Mouse (Mus musculus) hindbrain, embryonic 16.5 days (tissue): Measurements from ENCODE around the gene 1700123O20Rik. TPM values are rescaled to one million over a fixed set of nuclear protein-coding genes. Genes with fewer than 3 reads are reported as not detected.

ENCODE experiments used
- ATAC-seq: fragments of 200-750 bp; cut with Nextera tagmentation; 2 replicates; pipeline ENCODE4 v1.8.0; 2017; ENCODE audit warnings: moderate TSS enrichment, moderate library complexity
- H3K27ac ChIP-seq: fragments of 300-500 bp; sonication (generic); 2 replicates; pipeline ENCODE4 v1.5.1; 2014; ENCODE audit warnings: low read depth, mild to moderate bottlenecking, control low read depth, low read length, moderate library complexity
- H3K27me3 ChIP-seq: fragments of 300-500 bp; sonication (generic); replicated peaks from 2 replicates; pipeline ENCODE4 v1.6.1; 2014; ENCODE audit warnings: low read length; ENCODE audit not compliant: control insufficient read depth, insufficient read depth
- H3K36me3 ChIP-seq: fragments of 300-500 bp; sonication (generic); 2 replicates; pipeline ENCODE4 v1.6.1; 2014; ENCODE audit warnings: mild to moderate bottlenecking, low read length, moderate library complexity, mixed read lengths; ENCODE audit not compliant: control insufficient read depth, insufficient read depth
- H3K4me1 ChIP-seq: fragments of 300-500 bp; sonication (generic); 2 replicates; pipeline ENCODE4 v1.6.1; 2014; ENCODE audit warnings: low read depth, low read length; ENCODE audit not compliant: control insufficient read depth, insufficient read depth
- H3K4me2 ChIP-seq: fragments of 300-500 bp; sonication (generic); 2 replicates; pipeline ENCODE4 v1.6.1; 2014; ENCODE audit warnings: mild to moderate bottlenecking, low read length, control low read depth, moderate library complexity
- H3K4me3 ChIP-seq: fragments of 300-500 bp; sonication (generic); 2 replicates; pipeline ENCODE4 v1.5.1; 2014; ENCODE audit warnings: mild to moderate bottlenecking, low read length, control low read depth, moderate library complexity
- H3K9ac ChIP-seq: fragments of 300-500 bp; sonication (generic); 2 replicates; pipeline ENCODE4 v1.6.1; 2014; ENCODE audit warnings: low read depth, mild to moderate bottlenecking, control low read depth, low read length, moderate library complexity
- H3K9me3 ChIP-seq: fragments of 300-500 bp; sonication (generic); 2 replicates; pipeline ENCODE4 v1.6.1; 2014; ENCODE audit warnings: mild to moderate bottlenecking, low read length, moderate library complexity; ENCODE audit not compliant: control insufficient read depth
- WGBS: fragments of 180-500 bp; shearing (Covaris S2); extraction: QIAGEN DNeasy Blood & Tissue Kit; methylation state at CpG from one replicate; pipeline ENCODE4 v1.1.7; 2014; 5-methylcytosine and 5-hydroxymethylcytosine counted together
- polyA plus RNA-seq: library from polyadenylated mRNA; unstranded; fragments of >200 nt; fragmentation: Nextera tagmentation; extraction: Ambion mirVana; gene quantifications from 2 replicates; pipeline ENCODE4 v1.2.1, GENCODE M21; 2015

Gene 1700123O20Rik
- polyA plus RNA-seq, 1 experiment from 2014 or later: 69.1 TPM

GRCm38 (mm10) chr14:54695042-54695441 is 9.0 kb downstream of the 1700123O20Rik start:
- no peak for ATAC-seq
- Histone ChIP-seq H3K27ac (no peak overlapping the region), H3K36me3 (peaks cover 9% of the 10 kb centered on the region), H3K9ac (no peak overlapping the region), H3K27me3 (no peaks in the 10 kb centered on the region), H3K4me2 (no peak overlapping the region), H3K9me3 (no peaks in the 10 kb centered on the region), H3K4me3 (no peak overlapping the region), H3K4me1 (no peaks in the 10 kb centered on the region)
- 80% methylated on average over 6 of the region's 6 CpGs for WGBS

DNA sequence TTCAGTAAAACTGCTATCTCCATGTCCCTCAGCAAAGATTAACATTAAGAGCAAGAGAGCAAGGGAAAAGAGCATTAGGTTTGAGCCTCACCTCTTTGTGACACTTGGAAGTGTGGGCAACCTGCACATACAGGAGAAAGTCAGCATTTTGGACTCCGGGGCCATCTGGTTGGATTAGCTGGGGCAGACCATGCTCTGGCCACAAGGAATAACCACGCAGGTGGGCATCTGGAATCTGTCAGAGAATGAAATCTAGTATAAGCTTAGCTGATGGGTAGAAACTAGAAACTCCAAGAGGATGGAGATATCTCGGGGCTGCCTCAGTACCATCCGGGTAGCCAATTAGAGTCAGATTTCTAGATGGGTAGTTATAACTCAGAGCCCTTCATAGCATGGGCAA is 10.7 kb downstream of the 1700123O20Rik start:
- Histone ChIP-seq H3K4me2 (no peak overlapping the region), H3K9ac (no peak overlapping the region), H3K4me1 (no peaks in the 10 kb centered on the region), H3K27ac (no peak overlapping the region), H3K27me3 (no peaks in the 10 kb centered on the region; the same call in 1 of the 2 replicates), H3K9me3 (no peaks in the 10 kb centered on the region), H3K4me3 (no peak overlapping the region), H3K36me3 (peaks cover 9% of the 10 kb centered on the region)
- WGBS: 94% methylated on average over 4 of the region's 4 CpGs
- ATAC-seq: no peak

- no peak within 1 kb of the TSS for H3K27ac ChIP-seq
- no peak within 1 kb of the TSS for H3K9ac ChIP-seq
- ATAC-seq: no peak
- 78% methylated on average over 4 of the region's 4 CpGs for WGBS
- H3K4me2 ChIP-seq: no peak within 1 kb of the TSS
- H3K9me3 ChIP-seq: no peaks in the 10 kb centered on the region
- H3K4me1 ChIP-seq: no peaks in the 10 kb centered on the region
- peaks cover 2% of the 10 kb centered on the region; the same call in 1 of the 2 replicates for H3K36me3 ChIP-seq
- H3K4me3 ChIP-seq: no peak within 1 kb of the TSS
- H3K27me3 ChIP-seq: no peaks in the 10 kb centered on the region; the same call in 1 of the 2 replicates
These were observed 12.7 kb downstream of the 1700123O20Rik start, which contains the start of gene Gm29776 for GRCm38 (mm10) chr14:54698733-54699132. Gene Gm29776 (minus strand): TSS chr14:54698833.

DNA sequence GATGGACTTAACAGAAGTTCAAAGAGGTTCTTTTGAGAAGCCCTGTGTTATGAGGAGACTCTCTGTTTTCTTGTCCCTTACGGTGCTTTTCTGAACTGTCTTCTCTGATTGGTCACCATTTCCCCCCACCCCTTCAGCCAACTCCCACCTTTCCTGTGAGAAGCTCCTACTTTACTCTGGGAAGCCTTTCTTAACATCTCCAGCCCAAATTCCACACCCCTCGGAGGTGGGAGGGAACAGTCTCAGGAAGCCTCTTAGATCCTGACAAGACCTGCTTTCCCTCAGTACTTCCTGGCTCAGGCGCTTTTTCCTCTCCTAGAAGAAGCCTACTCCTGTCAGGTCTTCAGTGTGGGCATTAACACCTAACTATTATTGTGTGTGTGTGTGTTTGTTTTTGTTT is 13.6 kb downstream of the 1700123O20Rik start:
- Histone ChIP-seq H3K4me3 (no peak overlapping the region), H3K27ac (no peak overlapping the region), H3K4me1 (no peaks in the 10 kb centered on the region), H3K36me3 (no peaks in the 10 kb centered on the region), H3K4me2 (no peak overlapping the region), H3K9me3 (no peaks in the 10 kb centered on the region), H3K9ac (no peak overlapping the region), H3K27me3 (no peaks in the 10 kb centered on the region; the same call in 1 of the 2 replicates)
- no peak for ATAC-seq
- 56% methylated on average over 3 of the region's 3 CpGs for WGBS

GRCm38 (mm10) chr14:54701298-54701697 is 15.3 kb downstream of the 1700123O20Rik start:
- Histone ChIP-seq H3K4me1 (no peaks in the 10 kb centered on the region), H3K9me3 (no peaks in the 10 kb centered on the region), H3K4me2 (no peak overlapping the region), H3K27me3 (no peaks in the 10 kb centered on the region; the same call in 1 of the 2 replicates), H3K9ac (no peak overlapping the region), H3K27ac (no peak overlapping the region), H3K36me3 (no peaks in the 10 kb centered on the region), H3K4me3 (no peak overlapping the region)
- no peak for ATAC-seq
- 6% methylated on average over 6 of the region's 6 CpGs for WGBS

DNA sequence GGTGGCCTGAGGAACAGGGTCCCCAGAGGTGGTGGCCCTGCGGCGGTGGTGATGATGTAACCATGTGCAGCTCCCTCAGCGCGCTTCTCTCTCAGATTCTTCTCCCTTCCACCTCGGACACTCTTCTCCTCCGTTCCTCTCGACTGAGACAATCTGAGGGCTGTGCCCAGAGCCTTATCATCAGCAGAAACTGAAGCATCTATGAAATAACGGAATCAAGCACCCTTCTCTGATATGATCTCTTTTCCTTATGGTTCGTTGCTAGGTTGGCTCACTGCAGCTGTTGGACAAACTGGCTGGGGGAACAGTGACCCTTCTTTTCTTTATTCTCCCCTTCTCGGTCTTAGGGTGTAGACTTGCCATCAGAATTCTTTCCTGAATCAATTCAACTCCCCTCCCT is 17.2 kb downstream of the 1700123O20Rik start:
- no peak for ATAC-seq
- WGBS: 76% methylated on average over 10 of the region's 10 CpGs
- no peak overlapping the region for H3K4me2 ChIP-seq
- H3K27ac ChIP-seq: no peak overlapping the region
- no peaks in the 10 kb centered on the region for H3K36me3 ChIP-seq
- H3K4me3 ChIP-seq: no peak overlapping the region
- no peak overlapping the region for H3K9ac ChIP-seq
- H3K4me1 ChIP-seq: no peaks in the 10 kb centered on the region
- no peaks in the 10 kb centered on the region for H3K9me3 ChIP-seq
- no peaks in the 10 kb centered on the region; the same call in 1 of the 2 replicates for H3K27me3 ChIP-seq

DNA sequence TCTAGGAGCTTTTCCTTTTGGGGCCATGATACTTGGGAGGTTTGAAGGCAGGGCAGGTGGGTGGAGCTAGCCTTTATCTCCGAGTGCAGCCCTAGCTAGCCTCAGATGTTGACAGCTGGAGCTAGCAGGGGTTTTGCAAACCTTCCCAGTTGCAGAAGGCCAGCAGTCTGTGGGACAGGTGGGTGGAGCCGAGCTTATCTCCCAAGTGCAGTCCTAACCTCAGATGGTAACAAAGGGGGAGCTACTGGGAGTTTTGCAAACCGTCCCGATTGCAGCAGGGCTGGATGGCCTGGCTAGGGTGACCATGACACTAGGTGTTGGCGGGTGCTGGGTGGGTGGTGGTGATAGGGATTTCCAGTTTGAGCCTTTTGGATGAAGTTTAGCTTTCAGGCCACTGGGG is 19.8 kb downstream of the 1700123O20Rik start:
- ATAC-seq: no peak
- Histone ChIP-seq H3K4me3 (no peak overlapping the region), H3K27me3 (no peaks in the 10 kb centered on the region; the same call in 1 of the 2 replicates), H3K4me2 (no peak overlapping the region), H3K9me3 (no peaks in the 10 kb centered on the region), H3K36me3 (no peaks in the 10 kb centered on the region), H3K4me1 (no peaks in the 10 kb centered on the region), H3K9ac (no peak overlapping the region), H3K27ac (no peak overlapping the region)
- 61% methylated on average over 5 of the region's 5 CpGs for WGBS

DNA sequence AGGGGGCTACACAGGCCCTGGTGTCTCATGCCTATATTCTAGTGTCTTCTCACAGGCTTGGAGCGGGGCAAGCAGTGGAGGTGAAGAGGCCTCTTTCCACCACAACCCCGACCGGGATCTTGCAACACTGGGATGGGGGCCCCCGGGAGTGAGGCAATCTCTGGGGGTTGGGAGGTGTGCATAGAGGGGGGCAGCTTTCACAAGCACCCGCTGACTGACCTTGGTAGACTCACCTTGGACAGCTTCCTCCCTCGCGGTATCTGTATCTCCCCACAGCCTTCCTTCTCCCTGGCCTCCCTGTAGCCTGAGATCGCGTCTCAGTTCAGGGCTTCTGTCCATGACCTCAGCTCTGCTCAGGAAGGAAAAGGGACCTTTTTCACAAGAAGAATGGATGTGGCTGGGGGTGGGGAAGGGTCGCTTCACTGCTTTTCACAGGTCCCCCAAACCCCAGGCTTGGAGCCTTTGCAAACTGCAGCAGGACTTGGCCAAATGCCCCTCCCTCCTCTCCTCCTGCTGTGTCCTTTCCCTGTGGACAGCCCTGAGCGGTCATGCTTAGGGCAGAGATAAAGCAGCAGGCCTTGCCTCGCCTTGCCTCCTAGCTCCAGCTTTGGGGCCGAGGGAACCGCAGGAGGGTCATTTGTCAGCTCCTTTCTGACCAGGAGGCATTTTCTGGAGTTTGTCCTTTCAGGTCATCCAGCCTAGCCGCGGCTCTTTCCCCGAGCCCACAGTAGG is 20.7 kb downstream of the 1700123O20Rik start:
- H3K9ac ChIP-seq: no peak overlapping the region
- no peak for ATAC-seq
- no peak overlapping the region for H3K4me3 ChIP-seq
- H3K27ac ChIP-seq: no peak overlapping the region
- H3K9me3 ChIP-seq: no peaks in the 10 kb centered on the region
- WGBS: 56% methylated on average over 16 of the region's 17 CpGs
- no peaks in the 10 kb centered on the region for H3K4me1 ChIP-seq
- no peaks in the 10 kb centered on the region for H3K27me3 ChIP-seq
- no peaks in the 10 kb centered on the region for H3K36me3 ChIP-seq
- no peak overlapping the region for H3K4me2 ChIP-seq

DNA sequence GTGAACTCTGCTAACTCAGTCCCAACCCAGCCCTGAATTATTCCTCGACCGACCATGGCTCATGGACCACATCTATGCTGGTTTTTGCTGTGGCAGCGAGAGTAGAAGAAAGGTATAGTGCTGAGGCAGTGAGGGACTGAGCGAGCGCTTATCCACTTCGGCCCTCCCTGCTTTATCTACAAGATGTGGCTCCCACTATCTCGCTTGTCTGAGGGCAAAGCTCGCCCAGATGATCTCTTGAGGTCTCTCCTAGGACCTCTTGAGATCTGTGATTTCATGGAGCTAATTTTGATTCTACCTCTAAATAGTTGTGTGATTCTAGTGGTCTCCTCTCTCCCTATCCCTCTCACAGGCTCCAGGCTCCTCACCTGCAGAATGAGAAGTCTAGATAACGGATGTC is 23.0 kb downstream of the 1700123O20Rik start:
- no peaks in the 10 kb centered on the region for H3K4me1 ChIP-seq
- no peak overlapping the region for H3K4me2 ChIP-seq
- no peaks in the 10 kb centered on the region for H3K36me3 ChIP-seq
- H3K27me3 ChIP-seq: no peaks in the 10 kb centered on the region
- no peak overlapping the region for H3K9ac ChIP-seq
- H3K27ac ChIP-seq: no peak overlapping the region
- no peak for ATAC-seq
- no peaks in the 10 kb centered on the region for H3K9me3 ChIP-seq
- H3K4me3 ChIP-seq: no peak overlapping the region
- WGBS: 89% methylated on average over 9 of the region's 9 CpGs
